Mouse (Mus musculus): ENCODE measurements around the gene Tep1.

DNA sequence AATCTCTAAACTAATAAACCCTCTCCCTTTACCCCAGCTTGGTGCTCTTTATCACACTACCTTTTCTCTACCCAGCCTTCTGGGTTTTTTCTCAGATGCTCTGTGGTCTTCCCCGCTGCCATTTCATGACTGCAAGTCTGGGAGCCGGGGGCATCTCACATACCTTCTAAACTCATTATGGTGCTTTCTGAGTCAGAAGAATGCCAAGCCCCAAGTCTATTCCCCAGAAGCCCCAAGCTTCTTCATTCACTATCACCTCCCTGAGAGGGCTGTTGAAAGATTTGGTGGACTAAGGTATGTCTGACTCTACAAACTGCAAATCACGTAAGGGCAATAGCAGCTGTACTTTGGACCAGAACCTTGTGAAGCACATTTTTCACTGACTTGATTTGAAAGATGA lies 3.4 kb downstream of the Tep1 start:
- TF ChIP-seq CTCF (conservative IDR thresholded peaks at IDR 0.05; ENCODE audit: low read length) (no peak), NANOG (IDR thresholded peaks at IDR 0.05; ENCODE audit: borderline replicate concordance, low read length) (no peak)

All from E14TG2a.4 (cell line).